Mouse (Mus musculus) monocyte, adult 59 days (primary cell): Measurements from ENCODE around the gene Cubn. TPM values are rescaled to one million over a fixed set of nuclear protein-coding genes. Genes with fewer than 3 reads are reported as not detected.

ENCODE experiments used
- total RNA-seq, 2 experiments: library from RNA; stranded (reverse); gene quantifications; one replicate each; pipeline ENCODE4 v1.2.4; 2023

Cubn gene
- not detected for total RNA-seq

GRCm38 (mm10) chr2:13491734-13492133 is at the start of gene Cubn:
TSS of gene Cubn (minus strand) at chr2:13491813.

GRCm38 (mm10) chr2:13271165-13271957 is 220.3 kb downstream of the Cubn start, which contains the start of gene Rsu1:
TSS of gene Rsu1 (minus strand) at chr2:13271415.

Other genes with a start within 250 kb of the Cubn start
- 100 to 1,000 TPM; 124 to 138 TPM for gene Rsu1, start 220.4 kb downstream of the Cubn start, total RNA-seq
- 10 to 100 TPM in 1 of 2 experiments, 1 to 10 TPM in 1; 8.2 to 11.8 TPM for gene Trdmt1, start 52.9 kb upstream of the Cubn start, total RNA-seq
- gene Vim, start 82.1 kb upstream of the Cubn start, total RNA-seq: 1,000 to 10,000 TPM; 2,758 to 3,403 TPM